Comparison of ENCODE assay signal across 10 mouse cellular contexts in the genomic region with DNA sequence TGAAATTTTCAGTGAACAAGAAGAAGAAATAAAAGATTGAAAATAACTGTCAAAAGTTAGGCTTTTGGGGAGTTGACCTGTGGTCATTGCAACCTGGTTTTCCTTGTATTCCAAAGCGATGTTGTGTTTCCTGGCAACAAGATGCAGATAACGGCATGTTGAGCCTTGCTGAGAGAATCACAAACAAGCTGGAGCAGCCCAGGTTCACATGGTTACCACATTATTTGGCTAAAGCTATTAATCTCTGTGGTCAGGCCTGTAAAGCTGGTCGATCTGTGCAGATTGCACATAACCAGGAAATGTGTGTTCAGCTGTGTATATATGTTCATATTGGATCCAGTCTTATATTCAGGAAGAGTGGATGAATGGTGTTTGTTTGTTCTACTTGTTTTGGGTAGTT. TPM values are rescaled to one million over a fixed set of nuclear protein-coding genes. Genes with fewer than 3 reads are reported as not detected.
DNase-seq lines count a peak whose midpoint lies in the region; ATAC-seq and TF ChIP-seq lines count a peak whose summit lies in the region.
"Had no signal": no experiment of that assay in that cellular context is flagged by ENCODE, and none has a peak within 500 bp of the region (broad histone marks: within the 10 kb centered on the region; RNA-seq: fewer than 3 reads in every experiment).

No protein-coding gene starts in this region.

- H3K27ac ChIP-seq in liver, adult 2 months (replicated peaks; ENCODE audit: insufficient read depth, low read depth, low read length) = no peak overlapping the region
- no peak overlapping the region for H3K27ac ChIP-seq in liver, embryonic 11.5 days (ENCODE audit: low read depth, low read length)
- H3K27ac ChIP-seq in limb, embryonic 10.5 days = no peak overlapping the region
- H3K27ac ChIP-seq: limb, embryonic 15.5 days had no signal

- DNase-seq in cerebellum, postnatal 14 days = peak; percentile 17 to 34
- DNase-seq in liver, adult 2 months (ENCODE audit: extremely low read depth, low read depth, low spot score) = peak; percentile 65
- no peak for DNase-seq in liver, embryonic 11.5 days (ENCODE audit: low spot score)
- peak; percentile 28 for DNase-seq in NIH3T3 (ENCODE audit: low read depth)
- DNase-seq in limb, embryonic 10.5 days (ENCODE audit: low spot score) = peak; percentile 33
- DNase-seq in frontal cortex, postnatal 36 days (ENCODE audit: low spot score in 2 of 2) = no peak
- DNase-seq in left cerebral cortex, adult 9 months (ENCODE audit: low spot score in 2 of 2) = no peak
- DNase-seq: gastrocnemius, postnatal 10 days had no signal

- H3K9me3 ChIP-seq in liver, embryonic 11.5 days (ENCODE audit: control insufficient read depth, low read length) = no peaks in the 10 kb centered on the region
- no peaks in the 10 kb centered on the region for H3K9me3 ChIP-seq in limb, embryonic 10.5 days (replicated peaks)
- H3K9me3 ChIP-seq: limb, embryonic 15.5 days had no signal

- peaks cover 9% of the 10 kb centered on the region; the same call in 1 of the 2 replicates for H3K79me2 ChIP-seq in liver, adult 2 months (ENCODE audit: control insufficient read depth, insufficient read depth, low read length)

- TF ChIP-seq CTCF in liver, adult 2 months (IDR thresholded peaks at IDR 0.05; ENCODE audit: low read depth, low read length) = no peak

- H3K9ac ChIP-seq in liver, adult 2 months (ENCODE audit: low read depth, low read length) = no peak overlapping the region
- H3K9ac ChIP-seq in liver, embryonic 11.5 days (ENCODE audit: low read depth, low read length) = no peak overlapping the region
- H3K9ac ChIP-seq: limb, embryonic 15.5 days had no signal

- ATAC-seq in cerebellum, adult (ENCODE audit: insufficient number of reproducible peaks, low FRiP score, low TSS enrichment) = no peak
- ATAC-seq in liver, embryonic 11.5 days (replicated peaks; ENCODE audit: low FRiP score) = no peak

- H3K4me2 ChIP-seq in liver, embryonic 11.5 days = no peak overlapping the region
- H3K4me2 ChIP-seq: limb, embryonic 15.5 days had no signal

- H3K36me3 ChIP-seq in liver, adult 2 months (ENCODE audit: control insufficient read depth, insufficient read depth, low read length) = peaks cover 2% of the 10 kb centered on the region; the same call in 1 of the 2 replicates
- no peaks in the 10 kb centered on the region for H3K36me3 ChIP-seq in liver, embryonic 11.5 days (ENCODE audit: control insufficient read depth, insufficient read depth, low read length)
- H3K36me3 ChIP-seq in limb, embryonic 10.5 days = peaks cover 18% of the 10 kb centered on the region
- H3K36me3 ChIP-seq: limb, embryonic 15.5 days had no signal

- no peak for TF ChIP-seq POLR2A in liver, adult 2 months (IDR thresholded peaks at IDR 0.05; ENCODE audit: extremely low read depth, insufficient read depth, low read length)

- no peak overlapping the region for H3K4me3 ChIP-seq in liver, adult 2 months (ENCODE audit: insufficient read depth, low read depth, low read length)
- H3K4me3 ChIP-seq in liver, embryonic 11.5 days (ENCODE audit: low read depth, low read length) = no peak overlapping the region
- no peak overlapping the region for H3K4me3 ChIP-seq in limb, embryonic 10.5 days
- H3K4me3 ChIP-seq: limb, embryonic 15.5 days had no signal

- 10% methylated on average over 3 of the region's 3 CpGs for WGBS in liver, adult 2 months
- WGBS in liver, embryonic 11.5 days = 63% methylated on average over 3 of the region's 3 CpGs
- 60% methylated on average over 3 of the region's 3 CpGs for WGBS in limb, embryonic 10.5 days

- H3K4me1 ChIP-seq in liver, adult 2 months (ENCODE audit: control insufficient read depth, insufficient read depth, low read length) = peaks cover 10% of the 10 kb centered on the region
- H3K4me1 ChIP-seq in liver, embryonic 11.5 days (replicated peaks; ENCODE audit: control insufficient read depth, insufficient read depth, low read length) = peaks cover 2% of the 10 kb centered on the region; the same call in 1 of the 2 replicates
- peaks cover 33% of the 10 kb centered on the region for H3K4me1 ChIP-seq in limb, embryonic 10.5 days

- H3K27me3 ChIP-seq in liver, adult 2 months (ENCODE audit: control insufficient read depth, insufficient read depth, low read length) = no peaks in the 10 kb centered on the region
- no peaks in the 10 kb centered on the region for H3K27me3 ChIP-seq in liver, embryonic 11.5 days (replicated peaks; ENCODE audit: control insufficient read depth, insufficient read depth, low read length)
- no peaks in the 10 kb centered on the region for H3K27me3 ChIP-seq in limb, embryonic 10.5 days (ENCODE audit: low read depth, poor library complexity, severe bottlenecking)
- H3K27me3 ChIP-seq: limb, embryonic 15.5 days had no signal

RNA-seq across cellular contexts. Expression of a gene that starts 5.4 kb away (rescaled TPM):
- total RNA-seq in liver, adult 2 months (2014; rRNA removed) = 6.0 and 6.5 TPM in 2 replicates
- 0.91 and 1.1 TPM in 2 replicates for polyA plus RNA-seq in liver, adult 2 months (2012; rRNA removed)
- 18.0 and 20.9 TPM in 2 replicates for polyA plus RNA-seq in liver, embryonic 11.5 days (2014; fragmentation: Nextera tagmentation; extraction: Ambion mirVana)
- 37.5 and 45.9 TPM in 2 replicates for polyA plus RNA-seq in limb, embryonic 10.5 days (2016; fragmentation: Nextera tagmentation; extraction: Ambion mirVana)

Comparison
In these comparisons a context has a peak if more than half of its experiments do, and no peak if none do; other contexts are left out.
1. DNase-seq: peak in cerebellum, postnatal 14 days (2 of 2), liver, adult 2 months (single experiment), NIH3T3 (single experiment) and limb, embryonic 10.5 days (single experiment); none in liver, embryonic 11.5 days (single experiment), frontal cortex, postnatal 36 days (0 of 2) and left cerebral cortex, adult 9 months (0 of 2).